Mouse (Mus musculus) midbrain, embryonic 14.5 days (tissue): ENCODE measurements around the gene Sec23a. TPM values are rescaled to one million over a fixed set of nuclear protein-coding genes. Genes with fewer than 3 reads are reported as not detected.
"Not testable (repeated sequence)": the region's sequence is repeated elsewhere in the genome, so short reads cannot be mapped to it uniquely, and the experiment has no call there.

Source experiments
- ATAC-seq: fragments of 200-750 bp; cut with Nextera tagmentation; 2 replicates; pipeline ENCODE4 v1.8.0; 2017; ENCODE audit warnings: moderate number of reproducible peaks, moderate library complexity; ENCODE audit not compliant: low FRiP score, low TSS enrichment
- DNase-seq: peaks from one replicate; pipeline ENCODE4 v3.0.0-alpha.2; 2015
- H3K27ac ChIP-seq: fragments of 300-500 bp; sonication (generic); replicated peaks from 2 replicates; pipeline ENCODE4 v1.5.1; 2014; ENCODE audit warnings: mild to moderate bottlenecking, low read depth, low read length, moderate library complexity
- H3K27me3 ChIP-seq: fragments of 300-500 bp; sonication (generic); 2 replicates; pipeline ENCODE4 v1.6.1; 2014; ENCODE audit warnings: low read length, control low read depth, mixed read lengths; ENCODE audit not compliant: control insufficient read depth, insufficient read depth
- H3K36me3 ChIP-seq: fragments of 300-500 bp; sonication (generic); 2 replicates; pipeline ENCODE4 v1.6.1; 2014; ENCODE audit warnings: low read length, control low read depth; ENCODE audit not compliant: control insufficient read depth, insufficient read depth
- H3K4me1 ChIP-seq: fragments of 300-500 bp; sonication (generic); 2 replicates; pipeline ENCODE4 v1.6.1; 2014; ENCODE audit warnings: mild to moderate bottlenecking, antibody characterized with exemption, low read length, control low read depth; ENCODE audit not compliant: control insufficient read depth, insufficient read depth
- H3K4me2 ChIP-seq: fragments of 300-500 bp; sonication (generic); 2 replicates; pipeline ENCODE4 v1.6.1; 2014; ENCODE audit warnings: mild to moderate bottlenecking, low read length, moderate library complexity
- H3K4me3 ChIP-seq: fragments of 300-500 bp; sonication (generic); replicated peaks from 2 replicates; pipeline ENCODE4 v1.5.1; 2014; ENCODE audit warnings: low read depth, low read length
- H3K9ac ChIP-seq: fragments of 300-500 bp; sonication (generic); replicated peaks from 2 replicates; pipeline ENCODE4 v1.6.1; 2014; ENCODE audit warnings: mild to moderate bottlenecking, low read length, moderate library complexity
- H3K9me3 ChIP-seq: fragments of 300-500 bp; sonication (generic); 2 replicates; pipeline ENCODE4 v1.6.1; 2016; ENCODE audit warnings: low read length, control low read depth, mixed read lengths; ENCODE audit not compliant: control insufficient read depth
- WGBS: fragments of 180-500 bp; shearing (Covaris S2); extraction: QIAGEN DNeasy Blood & Tissue Kit; methylation state at CpG from one replicate; pipeline ENCODE4 v1.1.7; 2014; 5-methylcytosine and 5-hydroxymethylcytosine counted together
- polyA plus RNA-seq: library from polyadenylated mRNA; unstranded; fragments of >200 nt; fragmentation: Nextera tagmentation; extraction: Ambion mirVana; gene quantifications from 2 replicates; pipeline ENCODE4 v1.2.1, GENCODE M21; 2014

The Sec23a gene
- polyA plus RNA-seq, 1 experiment from 2014 or later: 133 TPM

GRCm38 (mm10) chr12:59013234-59013633, 1.4 kb upstream of the Sec23a start, which contains the start of gene Gemin2:
Gene Gemin2, plus strand, starts transcription at chr12:59013393.
- ATAC-seq (peak; percentile 71), DNase-seq (peak; percentile 95)
- H3K9me3 ChIP-seq: no peaks in the 10 kb centered on the region
- peak within 1 kb of the TSS; percentile 63 for H3K4me2 ChIP-seq
- H3K27ac ChIP-seq: peak within 1 kb of the TSS; percentile 57; the same call in 1 of the 2 replicates
- no peaks in the 10 kb centered on the region for H3K27me3 ChIP-seq
- peaks cover 10% of the 10 kb centered on the region; the same call in 1 of the 2 replicates for H3K36me3 ChIP-seq
- peak within 1 kb of the TSS; percentile 64 for H3K9ac ChIP-seq
- peaks cover 15% of the 10 kb centered on the region for H3K4me1 ChIP-seq
- H3K4me3 ChIP-seq: peak within 1 kb of the TSS; percentile 61
- WGBS: under 1% methylated on average over 28 of the region's 28 CpGs

GRCm38 (mm10) chr12:59012710-59013091, 884 bp upstream of the Sec23a start:
- no peaks in the 10 kb centered on the region for H3K9me3 ChIP-seq
- ATAC-seq: no peak
- H3K36me3 ChIP-seq: peaks cover 5% of the 10 kb centered on the region; the same call in 1 of the 2 replicates
- WGBS: 3% methylated on average over 7 of the region's 7 CpGs
- DNase-seq: peak; percentile 25
- peaks cover 15% of the 10 kb centered on the region for H3K4me1 ChIP-seq
- no peak overlapping the region for H3K9ac ChIP-seq
- peak overlapping the region; percentile 63 for H3K4me2 ChIP-seq
- H3K4me3 ChIP-seq: peak overlapping the region; percentile 61
- no peak overlapping the region for H3K27ac ChIP-seq
- H3K27me3 ChIP-seq: no peaks in the 10 kb centered on the region

- H3K27me3 ChIP-seq: no peaks in the 10 kb centered on the region
- peaks cover 7% of the 10 kb centered on the region for H3K36me3 ChIP-seq
- peak overlapping the region; percentile 89 for H3K27ac ChIP-seq
- H3K4me1 ChIP-seq: peaks cover 15% of the 10 kb centered on the region
- no peak for DNase-seq
- ATAC-seq: no peak; the same call in 1 of the 2 replicates
- peak overlapping the region; percentile 63 for H3K4me2 ChIP-seq
- H3K4me3 ChIP-seq: peak overlapping the region; percentile 61
- under 1% methylated on average over 25 of the region's 25 CpGs for WGBS
- peak overlapping the region; percentile 74 for H3K9ac ChIP-seq
- no peaks in the 10 kb centered on the region for H3K9me3 ChIP-seq
Measured at GRCm38 (mm10) chr12:59011275-59011843, 458 bp downstream of the Sec23a start.

- Histone ChIP-seq H3K9me3 (no peaks in the 10 kb centered on the region), H3K4me3 (no peak overlapping the region), H3K27me3 (no peaks in the 10 kb centered on the region), H3K4me2 (peak overlapping the region; percentile 63), H3K9ac (no peak overlapping the region), H3K36me3 (peaks cover 16% of the 10 kb centered on the region), H3K27ac (no peak overlapping the region), H3K4me1 (peaks cover 15% of the 10 kb centered on the region)
- ATAC-seq (no peak), DNase-seq (peak; percentile 21)
- 86% methylated on average over 2 of the region's 2 CpGs for WGBS
Measured at GRCm38 (mm10) chr12:59010482-59010881, 1.3 kb downstream of the Sec23a start.

- Histone ChIP-seq H3K9me3 (no peaks in the 10 kb centered on the region), H3K27me3 (no peaks in the 10 kb centered on the region), H3K4me2 (no peak overlapping the region), H3K4me3 (no peak overlapping the region), H3K9ac (no peak overlapping the region), H3K36me3 (peaks cover 77% of the 10 kb centered on the region), H3K27ac (no peak overlapping the region), H3K4me1 (no peaks in the 10 kb centered on the region)
- 96% methylated on average over 3 of the region's 3 CpGs for WGBS
- DNase-seq (no peak), ATAC-seq (no peak)
Measured at GRCm38 (mm10) chr12:58985766-58986165, 26.1 kb downstream of the Sec23a start.

- not testable (repeated sequence) for H3K4me2 ChIP-seq, H3K4me3 ChIP-seq, H3K9ac ChIP-seq, H3K9me3 ChIP-seq, DNase-seq, H3K4me1 ChIP-seq, H3K27me3 ChIP-seq, H3K27ac ChIP-seq, ATAC-seq
- H3K36me3 ChIP-seq: peaks cover 85% of the 10 kb centered on the region
- 72% methylated on average over 6 of the region's 6 CpGs for WGBS
Measured at GRCm38 (mm10) chr12:58981178-58981661, 30.6 kb downstream of the Sec23a start.

GRCm38 (mm10) chr12:58976966-58977365, 34.9 kb downstream of the Sec23a start:
- no peak overlapping the region for H3K9ac ChIP-seq
- H3K27me3 ChIP-seq: no peaks in the 10 kb centered on the region
- H3K9me3 ChIP-seq: no peaks in the 10 kb centered on the region
- no peak overlapping the region for H3K4me3 ChIP-seq
- H3K4me2 ChIP-seq: no peak overlapping the region
- H3K4me1 ChIP-seq: no peaks in the 10 kb centered on the region
- no peak overlapping the region for H3K27ac ChIP-seq
- H3K36me3 ChIP-seq: peaks cover 71% of the 10 kb centered on the region
- 83% methylated on average over 2 of the region's 2 CpGs for WGBS
- DNase-seq: no peak
- no peak for ATAC-seq

GRCm38 (mm10) chr12:58964583-58964982, 47.2 kb downstream of the Sec23a start:
- no peak overlapping the region for H3K4me2 ChIP-seq
- DNase-seq: peak; percentile 70
- WGBS: 70% methylated on average over 4 of the region's 4 CpGs
- H3K27me3 ChIP-seq: no peaks in the 10 kb centered on the region
- no peak overlapping the region for H3K4me3 ChIP-seq
- H3K4me1 ChIP-seq: no peaks in the 10 kb centered on the region
- H3K36me3 ChIP-seq: peaks cover 66% of the 10 kb centered on the region
- H3K9me3 ChIP-seq: no peaks in the 10 kb centered on the region
- no peak; the same call in 1 of the 2 replicates for ATAC-seq
- no peak overlapping the region for H3K9ac ChIP-seq
- H3K27ac ChIP-seq: no peak overlapping the region

- no peaks in the 10 kb centered on the region for H3K9me3 ChIP-seq
- H3K4me3 ChIP-seq: no peak overlapping the region
- WGBS: 90% methylated on average over 1 of the region's 1 CpGs
- H3K4me1 ChIP-seq: no peaks in the 10 kb centered on the region
- no peaks in the 10 kb centered on the region for H3K27me3 ChIP-seq
- DNase-seq (no peak), ATAC-seq (no peak)
- H3K4me2 ChIP-seq: no peak overlapping the region
- H3K9ac ChIP-seq: no peak overlapping the region
- no peak overlapping the region for H3K27ac ChIP-seq
- H3K36me3 ChIP-seq: peaks cover 48% of the 10 kb centered on the region
Measured at GRCm38 (mm10) chr12:58960844-58961243, 51.0 kb downstream of the Sec23a start.
